Mouse (Mus musculus): ENCODE measurements around the gene Kdm1a. TPM values are rescaled to one million over a fixed set of nuclear protein-coding genes. Genes with fewer than 3 reads are reported as not detected.
A peak's percentile ranks its signal among the peaks of the same experiment; 100 is the strongest.

Kdm1a gene
- polyA plus RNA-seq, 1 experiment: 8.2 TPM

- Histone ChIP-seq H3K36me3 (replicated peaks; ENCODE audit: low read length) (no peaks in the 10 kb centered on the region), H3K9me3 (peaks cover 32% of the 10 kb centered on the region), H3K27me3 (replicated peaks) (peaks cover 51% of the 10 kb centered on the region), H3K4me3 (replicated peaks) (peak overlapping the region; percentile 79), H3K4me1 (peaks cover 20% of the 10 kb centered on the region)
- TF ChIP-seq FLI1 (IDR thresholded peaks at IDR 0.05; ENCODE audit: low read length) (no peak), GATA1 (IDR thresholded peaks at IDR 0.05; ENCODE audit: borderline replicate concordance, low read length) (no peak)
Observed at GRCm38 (mm10) chr4:136636983-136637562, 34.5 kb upstream of the Kdm1a start.

GRCm38 (mm10) chr4:136636511-136636910, 34.0 kb upstream of the Kdm1a start:
- Histone ChIP-seq H3K4me1 (peaks cover 20% of the 10 kb centered on the region), H3K4me3 (replicated peaks) (no peak overlapping the region), H3K9me3 (peaks cover 32% of the 10 kb centered on the region), H3K27me3 (replicated peaks) (peaks cover 54% of the 10 kb centered on the region), H3K36me3 (replicated peaks; ENCODE audit: low read length) (no peaks in the 10 kb centered on the region)
- TF ChIP-seq GATA1 (IDR thresholded peaks at IDR 0.05; ENCODE audit: borderline replicate concordance, low read length) (no peak), FLI1 (IDR thresholded peaks at IDR 0.05; ENCODE audit: low read length) (no peak)

GRCm38 (mm10) chr4:136635995-136636394, 33.5 kb upstream of the Kdm1a start:
- TF ChIP-seq FLI1 (IDR thresholded peaks at IDR 0.05; ENCODE audit: low read length) (no peak), GATA1 (IDR thresholded peaks at IDR 0.05; ENCODE audit: borderline replicate concordance, low read length) (no peak)
- Histone ChIP-seq H3K4me3 (replicated peaks) (no peak overlapping the region), H3K4me1 (peaks cover 20% of the 10 kb centered on the region), H3K36me3 (replicated peaks; ENCODE audit: low read length) (no peaks in the 10 kb centered on the region), H3K27me3 (replicated peaks) (peaks cover 59% of the 10 kb centered on the region), H3K9me3 (peaks cover 32% of the 10 kb centered on the region)

GRCm38 (mm10) chr4:136631237-136631994, 28.9 kb upstream of the Kdm1a start:
- Histone ChIP-seq H3K4me1 (peaks cover 21% of the 10 kb centered on the region), H3K4me3 (replicated peaks) (no peak overlapping the region)

GRCm38 (mm10) chr4:136626590-136626989, 24.1 kb upstream of the Kdm1a start:
- Histone ChIP-seq H3K4me3 (replicated peaks) (peak overlapping the region; percentile 84), H3K36me3 (replicated peaks; ENCODE audit: low read length) (peaks cover 3% of the 10 kb centered on the region), H3K27me3 (replicated peaks) (peaks cover 52% of the 10 kb centered on the region), H3K4me1 (peaks cover 35% of the 10 kb centered on the region), H3K9me3 (peaks cover 14% of the 10 kb centered on the region)
- TF ChIP-seq GATA1 (IDR thresholded peaks at IDR 0.05; ENCODE audit: borderline replicate concordance, low read length): no peak
- no peak for TF ChIP-seq FLI1 (IDR thresholded peaks at IDR 0.05; ENCODE audit: low read length)

More at GRCm38 (mm10) chr4:136631237-136631994, 28.9 kb upstream of the Kdm1a start:
- TF ChIP-seq FLI1 (IDR thresholded peaks at IDR 0.05; ENCODE audit: low read length) (no peak), GATA1 (IDR thresholded peaks at IDR 0.05; ENCODE audit: borderline replicate concordance, low read length) (no peak)
- H3K9me3 ChIP-seq: peaks cover 32% of the 10 kb centered on the region
- H3K27me3 ChIP-seq (replicated peaks): peaks cover 50% of the 10 kb centered on the region
- peaks cover 3% of the 10 kb centered on the region for H3K36me3 ChIP-seq (replicated peaks; ENCODE audit: low read length)

- H3K36me3 ChIP-seq (replicated peaks; ENCODE audit: low read length): no peaks in the 10 kb centered on the region
- H3K27me3 ChIP-seq (replicated peaks): peaks cover 37% of the 10 kb centered on the region
- no peak for TF ChIP-seq GATA1 (IDR thresholded peaks at IDR 0.05; ENCODE audit: borderline replicate concordance, low read length)
- no peak for TF ChIP-seq FLI1 (IDR thresholded peaks at IDR 0.05; ENCODE audit: low read length)
- H3K4me3 ChIP-seq (replicated peaks): no peak within 1 kb of the TSS
- H3K4me1 ChIP-seq: peaks cover 32% of the 10 kb centered on the region
- H3K9me3 ChIP-seq: no peaks in the 10 kb centered on the region
Observed at GRCm38 (mm10) chr4:136622388-136622787, 19.9 kb upstream of the Kdm1a start, which contains the start of gene Lactbl1. TSS of gene Lactbl1 (plus strand) at chr4:136622621.

GRCm38 (mm10) chr4:136621956-136622355, 19.4 kb upstream of the Kdm1a start:
- peaks cover 39% of the 10 kb centered on the region for H3K27me3 ChIP-seq (replicated peaks)
- peaks cover 27% of the 10 kb centered on the region for H3K4me1 ChIP-seq
- no peak overlapping the region for H3K4me3 ChIP-seq (replicated peaks)
- TF ChIP-seq FLI1 (IDR thresholded peaks at IDR 0.05; ENCODE audit: low read length) (no peak), GATA1 (IDR thresholded peaks at IDR 0.05; ENCODE audit: borderline replicate concordance, low read length) (no peak)
- H3K36me3 ChIP-seq (replicated peaks; ENCODE audit: low read length): no peaks in the 10 kb centered on the region
- peaks cover 2% of the 10 kb centered on the region; the same call in 1 of the 2 replicates for H3K9me3 ChIP-seq

- Histone ChIP-seq H3K9me3 (peaks cover 7% of the 10 kb centered on the region; the same call in 1 of the 2 replicates), H3K27me3 (replicated peaks) (peaks cover 44% of the 10 kb centered on the region), H3K36me3 (replicated peaks; ENCODE audit: low read length) (no peaks in the 10 kb centered on the region), H3K4me1 (peaks cover 21% of the 10 kb centered on the region), H3K4me3 (replicated peaks) (no peak overlapping the region)
- TF ChIP-seq FLI1 (IDR thresholded peaks at IDR 0.05; ENCODE audit: low read length): no peak
- no peak for TF ChIP-seq GATA1 (IDR thresholded peaks at IDR 0.05; ENCODE audit: borderline replicate concordance, low read length)
Observed at GRCm38 (mm10) chr4:136621336-136621735, 18.8 kb upstream of the Kdm1a start.

- Histone ChIP-seq H3K4me1 (peaks cover 13% of the 10 kb centered on the region), H3K36me3 (replicated peaks; ENCODE audit: low read length) (no peaks in the 10 kb centered on the region), H3K4me3 (replicated peaks) (no peak overlapping the region), H3K27me3 (replicated peaks) (peaks cover 20% of the 10 kb centered on the region), H3K9me3 (peaks cover 7% of the 10 kb centered on the region; the same call in 1 of the 2 replicates)
- TF ChIP-seq GATA1 (IDR thresholded peaks at IDR 0.05; ENCODE audit: borderline replicate concordance, low read length) (no peak), FLI1 (IDR thresholded peaks at IDR 0.05; ENCODE audit: low read length) (no peak)
Observed at GRCm38 (mm10) chr4:136613657-136614056, 11.1 kb upstream of the Kdm1a start.

- H3K4me1 ChIP-seq: peaks cover 15% of the 10 kb centered on the region
- peaks cover 3% of the 10 kb centered on the region for H3K27me3 ChIP-seq (replicated peaks)
- no peak within 1 kb of the TSS for H3K4me3 ChIP-seq (replicated peaks)
- peaks cover 5% of the 10 kb centered on the region; the same call in 1 of the 2 replicates for H3K9me3 ChIP-seq
- TF ChIP-seq FLI1 (IDR thresholded peaks at IDR 0.05; ENCODE audit: low read length) (no peak), GATA1 (IDR thresholded peaks at IDR 0.05; ENCODE audit: borderline replicate concordance, low read length) (no peak)
- H3K36me3 ChIP-seq (replicated peaks; ENCODE audit: low read length): no peaks in the 10 kb centered on the region
Observed at GRCm38 (mm10) chr4:136610387-136610856, 7.9 kb upstream of the Kdm1a start, which contains the start of gene Tex46. TSS of gene Tex46 (plus strand) at chr4:136610437.
